Mouse (Mus musculus): ENCODE data around the gene Mis18a.

The Mis18a gene

DNA sequence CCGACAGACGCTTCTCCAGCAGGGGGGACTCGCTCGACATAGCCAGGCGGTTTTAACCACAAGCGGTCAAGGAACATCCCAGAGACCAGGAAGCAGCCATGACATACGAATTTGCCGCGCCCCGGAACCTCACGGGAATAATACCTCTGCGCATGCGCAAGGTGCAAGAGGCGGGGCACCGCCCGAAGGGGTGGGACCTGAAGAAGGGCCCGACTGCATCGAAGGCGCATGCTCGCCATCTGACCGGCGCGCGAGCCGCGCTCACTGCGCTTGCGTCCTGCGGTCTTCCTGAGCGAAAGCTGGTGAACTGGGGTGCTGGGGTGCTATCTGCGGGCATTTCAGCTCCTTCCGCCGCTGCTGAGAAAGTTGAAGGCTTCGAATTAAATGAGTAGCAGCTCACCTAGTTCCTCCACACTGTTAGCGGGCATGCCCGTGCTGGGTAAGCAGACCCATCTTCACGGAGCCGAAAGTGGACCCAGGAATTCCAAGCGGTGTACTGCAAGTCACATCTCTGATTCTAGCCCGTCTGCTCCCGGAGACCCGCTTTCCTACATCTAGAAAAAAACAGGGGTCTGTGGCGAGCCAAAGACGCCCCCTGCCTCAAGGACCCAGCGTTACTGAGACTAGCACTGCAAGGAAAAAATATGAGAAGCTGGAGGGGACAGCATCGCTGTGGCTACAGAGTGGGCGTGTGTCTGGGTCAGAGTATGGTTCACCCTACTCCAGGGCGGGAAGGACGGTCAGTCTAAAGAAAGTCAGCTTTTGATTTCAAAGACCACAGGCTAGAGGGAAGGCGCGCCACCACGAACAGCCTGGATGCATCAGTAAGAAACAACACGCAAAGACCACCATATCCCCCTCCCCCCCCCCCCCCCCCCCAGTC is at the start of gene Mis18a:
Gene Mis18a (minus strand): TSS at position 172 of the 883 bp plus-strand sequence.
- peak; percentile 96 for DNase-seq

DNA sequence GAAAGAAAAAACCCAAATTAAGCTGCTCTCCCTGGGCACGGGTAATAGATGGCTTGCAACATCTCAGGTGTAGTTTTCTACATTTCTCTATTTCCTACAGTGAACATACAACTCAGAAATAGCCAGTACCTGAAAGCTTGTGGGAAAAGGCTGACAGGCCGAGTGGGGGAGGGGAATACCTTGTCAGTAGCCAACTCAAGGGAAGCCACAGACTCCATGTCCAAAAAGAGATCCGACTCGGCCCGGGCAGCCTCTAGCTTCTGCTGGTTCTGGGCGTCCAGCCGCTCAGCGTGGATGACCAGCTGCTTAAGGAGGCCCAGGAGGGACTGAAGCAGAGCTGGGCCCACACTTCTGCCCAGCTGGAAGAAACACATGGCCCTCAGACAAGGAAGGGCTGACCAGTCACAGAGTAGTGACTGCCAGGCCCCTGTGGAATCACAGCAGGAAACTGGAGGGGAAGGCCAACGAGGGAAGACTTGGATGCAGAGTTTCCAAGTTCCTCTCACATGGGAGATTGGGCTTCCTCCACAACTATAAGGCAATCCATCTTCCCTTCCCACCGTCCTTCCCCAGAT is 48.8 kb upstream of the Mis18a start:
- DNase-seq: no peak

DNA sequence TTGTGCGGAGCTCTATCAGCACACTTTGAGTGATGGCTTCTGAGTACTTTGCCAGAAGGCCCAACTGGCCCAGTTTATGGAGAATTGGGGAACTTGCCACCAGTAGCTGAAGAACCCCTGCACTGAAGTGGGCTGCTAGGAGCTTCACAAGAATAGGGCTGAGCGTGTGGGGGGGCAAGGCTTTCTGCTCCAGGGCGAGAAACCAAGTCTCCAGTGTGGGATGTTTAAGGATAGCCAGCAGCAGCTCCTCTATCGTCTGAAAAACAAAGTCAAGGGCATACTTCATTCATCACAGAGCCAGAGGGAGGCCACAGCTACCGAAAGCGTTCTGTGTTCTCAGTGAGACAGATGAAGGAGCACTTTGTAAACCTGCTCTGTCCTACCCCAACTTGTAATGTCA is 47.4 kb upstream of the Mis18a start:
- no peak for DNase-seq

DNA sequence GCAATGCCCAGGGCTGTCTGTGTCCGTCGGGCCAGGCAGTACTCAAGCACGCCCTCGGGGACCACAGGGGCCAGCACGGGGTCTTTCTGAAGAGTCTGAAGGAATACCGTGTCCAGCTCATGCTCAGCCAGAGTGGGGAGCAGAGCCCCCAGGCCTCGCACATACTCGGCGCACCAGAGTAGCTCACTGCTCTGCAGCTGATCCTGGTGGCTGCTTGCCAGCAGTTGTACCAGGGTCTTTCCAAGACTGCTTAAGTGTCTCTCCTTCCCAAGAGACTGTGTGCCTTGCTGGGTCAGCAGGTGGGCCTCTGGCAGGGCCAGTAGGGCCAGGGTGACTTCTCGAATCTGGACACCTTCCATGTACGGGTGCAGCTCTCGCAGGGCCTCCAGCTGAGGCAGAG is 47.0 kb upstream of the Mis18a start:
- DNase-seq: no peak

DNA sequence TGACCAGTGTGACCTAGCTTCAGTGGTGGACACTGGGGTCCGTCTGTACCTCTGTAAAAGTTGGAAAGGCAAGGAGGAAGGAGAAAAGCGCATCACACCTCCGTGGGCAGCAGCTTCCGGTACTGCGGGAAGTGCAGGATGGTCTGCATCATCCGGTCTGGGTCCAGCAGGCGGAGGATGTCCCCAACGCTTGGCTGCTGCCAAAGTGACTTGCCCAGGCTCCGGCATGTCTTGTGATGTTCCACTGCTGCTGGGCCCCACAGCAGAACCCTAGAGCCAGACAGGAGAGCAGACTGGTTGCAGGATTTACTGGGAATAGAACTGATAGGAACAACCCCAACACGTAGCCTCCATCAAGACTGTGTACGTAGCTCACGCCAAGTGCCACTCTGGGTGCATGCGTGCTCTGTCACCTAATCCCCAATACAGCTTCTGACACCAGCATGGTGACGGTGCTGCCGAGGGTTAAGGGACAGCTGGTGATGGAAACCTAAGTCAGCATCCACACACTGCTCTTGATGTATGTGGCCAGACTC is 39.8 kb upstream of the Mis18a start:
- DNase-seq: no peak

DNA sequence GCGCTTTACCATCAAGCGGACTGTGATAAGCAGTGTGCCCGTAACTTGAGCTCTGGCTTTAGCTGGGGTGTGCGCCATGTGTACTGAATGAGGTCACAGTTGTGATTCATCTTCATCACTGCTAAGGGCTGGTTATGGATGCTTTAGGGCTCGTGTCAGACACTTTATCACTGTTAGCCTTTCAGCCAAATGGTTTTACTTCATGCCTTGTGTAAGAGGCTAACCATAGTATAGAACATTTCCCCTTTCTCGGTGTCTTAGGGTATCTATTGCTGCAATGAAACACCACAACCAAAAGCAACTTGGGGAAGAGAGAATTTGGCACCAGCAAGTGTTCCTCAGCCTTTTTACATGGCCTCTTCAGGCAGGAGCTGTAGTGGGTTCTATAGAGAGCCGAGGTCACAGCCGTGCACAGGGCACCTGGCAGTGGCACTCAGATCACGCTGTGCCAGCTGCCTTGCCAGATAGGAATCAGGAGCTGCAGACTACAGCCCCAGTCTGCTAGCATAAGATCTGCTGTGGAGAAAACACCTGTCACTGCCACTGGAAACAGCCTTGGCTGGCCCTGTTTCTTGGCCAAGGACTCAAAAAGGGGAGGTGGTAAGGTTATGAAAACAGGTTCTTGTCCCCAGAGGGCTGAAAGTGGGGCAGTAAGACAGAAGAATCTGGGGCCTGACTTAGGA is 38.1 kb upstream of the Mis18a start:
- no peak for DNase-seq

DNA sequence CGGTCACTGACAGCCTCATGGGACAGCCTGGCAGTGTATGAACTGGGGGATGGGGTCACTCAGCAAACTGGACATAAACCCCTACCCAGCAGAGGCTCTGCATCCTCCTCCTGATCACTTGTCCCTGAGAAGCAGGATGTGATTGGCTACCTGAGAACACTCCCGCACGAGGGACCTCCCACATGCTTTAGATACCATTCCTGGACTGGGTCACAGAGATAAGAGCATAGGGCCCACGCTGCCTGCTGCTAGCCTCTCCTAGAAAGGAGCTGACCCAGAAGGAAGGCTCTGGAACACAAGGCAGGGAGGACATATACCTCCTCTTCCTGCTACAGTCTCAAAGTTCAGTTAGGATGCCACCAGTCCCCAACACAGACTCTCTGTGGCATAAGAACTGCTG is 33.3 kb upstream of the Mis18a start:
- DNase-seq: peak; percentile 11

DNA sequence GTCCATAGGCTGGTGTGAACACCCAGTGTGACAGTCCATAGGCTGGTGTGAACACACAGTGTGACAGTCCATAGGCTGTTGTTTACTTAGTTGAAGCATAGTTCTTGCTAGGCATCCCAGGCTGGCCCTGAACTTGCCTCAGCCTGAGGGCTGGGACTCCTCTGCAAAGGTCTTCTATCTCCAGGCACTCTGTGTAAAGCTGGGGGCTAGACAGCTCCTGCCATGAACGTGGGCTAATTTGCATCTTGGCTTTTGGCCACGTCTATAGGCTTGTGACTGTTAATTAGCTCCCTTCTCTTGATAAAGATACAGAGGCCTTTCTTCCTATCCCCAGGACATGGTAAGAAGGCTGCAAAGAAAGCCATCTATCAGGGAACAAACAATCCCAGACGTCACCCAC is 32.1 kb upstream of the Mis18a start:
- DNase-seq: no peak

DNA sequence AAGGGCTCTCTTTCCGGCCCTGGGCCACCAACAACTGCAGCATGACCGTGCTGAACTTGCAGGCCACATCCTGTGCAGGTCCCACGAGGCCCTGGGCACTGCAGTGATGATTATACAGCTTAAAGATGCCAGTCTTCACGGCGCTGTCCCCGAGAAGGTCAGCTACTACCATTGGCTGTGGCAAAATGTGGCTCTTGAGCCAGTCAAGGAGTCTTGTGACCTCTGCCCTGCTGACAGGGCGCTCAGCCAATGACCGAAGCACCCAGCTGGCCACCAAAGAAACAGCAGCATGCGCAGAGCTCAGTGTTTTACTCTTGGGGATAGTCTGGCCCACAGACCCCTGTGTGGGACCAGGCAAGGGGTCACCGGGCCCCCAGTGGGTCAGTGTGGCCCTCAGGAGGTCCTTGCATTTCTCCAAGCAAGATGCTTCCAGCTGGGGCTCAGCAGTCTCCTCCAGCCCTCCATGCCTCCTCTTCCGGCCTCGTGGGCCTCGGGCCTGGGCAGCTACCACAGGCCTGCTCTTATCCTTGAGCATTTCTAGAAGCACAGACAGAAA is 26.3 kb upstream of the Mis18a start:
- DNase-seq: peak; percentile 11

DNA sequence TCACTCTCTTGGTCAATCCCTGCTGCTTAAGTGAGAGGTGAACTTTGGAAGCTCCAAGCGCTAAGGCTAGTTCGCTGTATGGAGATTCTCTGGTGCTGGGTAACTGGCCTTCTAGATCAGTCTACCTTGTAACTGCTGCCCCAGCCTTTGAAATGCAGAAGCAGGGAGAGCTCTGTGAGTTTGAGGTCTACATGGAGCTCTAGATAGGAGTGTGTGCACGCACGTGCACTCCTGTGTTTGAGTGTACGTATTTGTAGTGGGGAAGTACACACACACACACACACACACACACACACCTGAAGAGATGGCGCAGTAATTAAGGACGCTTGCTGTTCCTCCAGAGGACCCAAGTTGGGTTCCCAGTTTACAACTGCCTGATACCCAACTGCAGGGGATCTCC is 21.0 kb upstream of the Mis18a start:
- DNase-seq: no peak

DNA sequence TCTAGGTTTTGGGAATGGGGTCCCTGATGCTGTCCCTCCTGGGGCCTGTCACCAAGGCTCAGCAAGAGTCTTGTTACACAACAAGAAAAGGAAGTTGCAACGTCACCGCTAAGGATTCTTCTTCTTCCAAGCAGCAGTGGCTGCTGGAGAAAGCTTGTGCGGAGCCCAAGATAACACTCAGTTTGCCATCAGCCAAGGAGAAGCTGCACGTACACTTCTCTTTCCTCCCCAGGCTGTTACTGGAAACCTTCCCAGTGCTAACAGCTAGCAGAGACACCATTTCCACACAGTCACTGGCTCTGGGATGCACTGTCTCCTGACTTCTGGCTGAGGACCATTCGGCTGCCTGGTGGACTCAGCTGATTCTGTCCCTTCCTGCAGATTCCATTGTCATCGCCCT is 19.9 kb upstream of the Mis18a start:
- DNase-seq: peak; percentile 12

DNA sequence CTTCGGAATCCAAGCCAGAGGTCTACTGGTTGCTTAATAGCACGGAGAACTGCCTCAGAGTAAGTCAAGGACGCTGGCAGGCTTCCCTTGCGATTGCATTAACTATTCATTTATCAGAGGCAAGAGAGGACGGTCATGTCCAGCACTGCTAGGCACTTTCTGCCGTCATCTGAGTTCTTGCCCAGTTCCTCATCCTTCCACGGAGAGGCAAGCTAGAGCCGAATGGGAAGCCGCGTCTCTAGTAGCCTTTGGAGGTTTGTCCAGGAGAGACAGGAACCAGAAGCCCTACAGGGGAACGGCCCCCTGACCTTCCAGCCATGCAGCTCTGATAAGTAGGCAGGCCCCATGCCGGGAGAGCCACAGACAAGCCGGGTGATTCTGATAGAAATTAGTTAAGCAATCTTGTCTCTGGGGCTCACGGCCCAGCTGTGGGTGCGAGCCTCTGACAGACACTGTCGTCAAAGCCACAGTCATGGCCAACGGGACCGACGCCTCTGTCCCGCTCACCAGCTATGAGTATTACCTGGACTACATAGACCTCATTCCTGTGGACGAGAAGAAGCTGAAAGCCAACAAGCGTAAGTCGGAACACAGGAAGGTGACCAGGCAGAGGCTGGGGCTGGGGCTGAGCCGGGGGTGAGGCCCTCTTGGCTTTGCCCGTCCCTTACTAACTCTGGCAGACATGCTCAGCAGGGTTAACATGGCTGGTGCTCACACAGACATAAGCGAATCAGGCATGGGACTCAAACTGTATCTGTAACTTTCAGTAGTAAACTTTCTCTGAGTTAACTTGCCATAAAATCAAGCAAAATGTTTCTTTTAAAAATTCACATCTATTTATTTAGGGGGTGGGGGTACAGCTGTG is 11.1 kb upstream of the Mis18a start, which contains the start of gene Mrap:
Gene Mrap (plus strand): TSS at position 116 of the 865 bp plus-strand sequence.
- peak; percentile 11 for DNase-seq

DNA sequence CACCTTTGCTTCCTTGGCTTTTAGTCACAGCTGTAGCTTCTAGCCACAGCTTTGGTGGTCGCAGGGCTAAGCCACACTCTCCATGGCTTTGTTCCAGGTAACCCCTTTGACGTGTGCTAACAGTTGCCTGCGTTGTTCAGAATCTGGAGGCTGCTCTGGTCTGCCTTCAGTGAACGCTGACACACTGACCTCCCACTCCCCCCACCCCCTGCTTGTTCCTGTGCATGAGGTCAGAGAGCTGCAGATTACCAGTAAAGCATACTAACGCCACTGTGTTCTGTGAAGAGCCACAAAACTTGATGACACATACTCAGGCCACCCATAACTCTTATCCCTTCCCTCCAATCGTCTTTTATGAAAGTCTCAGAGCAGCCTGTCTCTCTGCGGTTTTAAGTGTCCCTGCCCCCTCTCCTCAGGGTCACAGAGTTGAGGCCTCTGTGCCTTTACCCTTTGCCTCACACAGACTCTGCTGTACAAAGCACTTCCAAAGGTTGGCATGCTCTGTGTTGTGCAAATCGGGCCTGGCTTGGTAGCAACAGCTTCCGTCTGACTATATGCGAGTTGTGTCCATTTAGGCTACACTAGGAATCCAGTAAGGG is 9.6 kb upstream of the Mis18a start:
- DNase-seq: peak; percentile 19

DNA sequence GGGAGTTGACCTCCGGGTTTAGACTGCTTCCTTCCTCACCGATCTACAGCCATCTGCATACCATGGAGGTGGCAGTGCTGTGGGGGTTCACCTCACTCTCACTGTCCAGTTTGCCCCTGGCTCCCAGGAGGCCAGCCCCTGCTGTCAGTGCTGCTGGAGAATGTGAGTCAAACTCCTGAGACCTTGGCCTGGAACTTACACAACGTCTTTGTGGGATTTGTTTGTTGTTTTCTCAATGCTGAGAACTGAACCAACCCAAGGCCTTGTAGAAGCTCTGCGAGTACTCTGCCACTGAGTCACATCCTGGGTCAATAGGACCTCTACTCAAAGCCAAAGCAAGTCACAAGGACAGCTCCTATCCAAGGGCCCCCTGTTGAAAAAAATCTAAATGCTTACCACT is 8.4 kb upstream of the Mis18a start:
- DNase-seq: no peak

DNA sequence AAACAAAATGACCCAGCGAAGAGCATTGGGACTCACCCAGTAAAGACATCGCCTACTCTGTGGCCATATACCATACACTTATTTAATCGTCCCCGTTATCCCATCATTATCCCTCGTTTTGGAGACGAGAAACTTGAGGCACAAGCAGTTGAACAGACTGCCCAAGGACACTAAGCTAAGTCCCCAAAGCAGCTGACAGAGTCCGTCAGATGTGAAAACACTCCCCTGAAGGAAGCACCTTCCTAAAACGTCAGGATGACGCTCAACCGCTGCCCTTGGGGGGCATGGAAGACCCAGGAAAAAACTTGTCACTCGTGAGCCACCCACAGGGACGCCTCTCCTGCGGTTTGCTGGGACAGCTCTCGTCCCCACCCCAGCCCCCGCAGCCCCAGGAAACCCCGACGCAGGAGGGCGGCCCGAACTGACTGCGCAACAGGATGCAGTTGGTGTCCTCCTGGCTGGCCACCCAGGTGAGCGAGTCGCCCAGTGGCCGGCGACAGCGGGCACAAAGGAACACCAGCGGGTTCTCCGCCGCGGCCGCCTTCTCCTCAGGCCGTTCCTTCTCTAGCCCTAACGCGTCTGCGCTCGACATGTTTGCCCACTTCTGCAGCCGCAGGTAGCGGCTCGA is 490 bp downstream of the Mis18a start:
- DNase-seq: no peak

DNA sequence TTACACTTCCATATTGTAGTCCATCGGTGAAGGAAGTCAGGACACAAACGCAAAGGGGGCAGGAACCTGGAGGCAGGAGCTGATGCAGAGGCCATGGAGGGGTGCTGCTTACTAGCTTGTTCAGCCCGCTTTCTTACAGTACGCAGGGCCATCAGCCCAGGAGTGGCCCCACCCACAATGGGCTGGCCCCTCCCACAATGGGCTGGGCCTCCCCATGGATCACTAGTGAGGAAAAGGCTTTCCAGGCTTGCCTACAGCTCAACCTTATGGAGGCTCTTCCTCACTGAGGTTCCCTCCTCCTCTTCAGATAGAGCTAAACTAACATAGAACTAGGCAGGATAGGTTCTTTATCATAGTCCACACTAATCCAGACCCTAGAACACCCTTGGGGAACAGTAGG is 3.2 kb downstream of the Mis18a start:
- no peak for DNase-seq

DNA sequence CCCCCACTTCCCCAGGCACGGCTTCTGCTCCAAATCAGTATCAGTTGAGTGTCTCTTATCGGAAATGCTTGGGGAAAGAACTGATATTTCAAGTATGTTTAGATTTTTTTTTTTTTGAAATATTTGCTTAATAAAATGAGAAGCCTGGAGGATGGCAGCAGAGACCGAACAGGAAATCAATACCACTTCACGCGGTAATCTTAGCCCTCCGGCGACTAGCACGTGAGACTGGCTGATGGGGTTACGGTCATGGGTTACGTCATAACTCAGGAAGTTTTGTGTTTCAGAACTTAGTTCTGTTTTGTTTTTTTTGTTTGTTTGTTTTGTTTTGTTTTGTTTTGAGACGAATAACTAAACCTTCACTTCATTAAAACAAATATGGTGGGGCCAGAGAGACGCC is 16.9 kb downstream of the Mis18a start:
- no peak for DNase-seq

DNA sequence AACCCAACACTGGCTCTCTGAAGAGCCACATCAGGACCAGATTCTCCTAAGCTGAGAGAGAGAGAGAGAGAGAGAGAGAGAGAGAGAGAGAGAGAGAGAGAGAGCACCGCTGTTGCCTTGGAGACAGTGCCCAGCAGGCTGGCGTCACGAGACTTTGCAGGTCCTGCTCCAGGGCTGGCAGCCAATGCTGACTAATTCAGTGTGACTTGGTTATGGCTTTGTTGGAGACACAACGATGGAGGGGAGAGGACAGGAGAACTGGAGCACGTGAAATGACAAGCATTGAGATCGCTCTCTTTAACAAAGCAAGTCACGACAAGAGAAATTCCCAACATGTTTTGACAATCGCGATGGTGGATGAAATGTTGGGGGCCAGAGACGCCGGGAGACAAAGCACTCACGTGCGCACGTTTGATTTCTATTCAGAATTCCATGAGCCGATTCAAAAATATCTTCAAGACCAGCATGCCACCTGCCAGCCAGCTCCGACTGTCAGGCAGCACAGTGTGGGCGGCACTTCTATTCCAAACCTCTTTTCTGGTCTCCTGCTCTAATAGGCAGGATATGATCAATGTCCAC is 17.4 kb downstream of the Mis18a start:
- peak; percentile 45 for DNase-seq

DNA sequence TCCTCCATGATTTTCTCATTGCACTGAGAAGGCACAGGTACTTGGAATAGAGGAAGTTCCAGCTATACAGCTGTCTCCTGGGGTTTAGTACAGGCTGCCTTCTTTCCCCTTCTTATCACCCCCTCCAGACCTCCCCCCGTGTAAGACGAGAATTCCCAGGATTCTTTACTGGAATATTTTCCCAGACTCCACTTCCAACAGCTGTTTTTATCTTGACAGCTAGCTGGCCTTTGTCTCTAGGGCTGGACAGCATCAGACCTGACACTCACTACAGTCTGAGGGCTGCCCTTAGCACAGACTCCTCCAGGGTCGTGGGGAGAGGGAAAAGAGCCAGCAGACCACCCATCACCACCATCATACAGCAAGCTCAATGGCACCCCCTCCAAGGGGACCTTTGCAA is 20.9 kb downstream of the Mis18a start:
- no peak for DNase-seq

DNA sequence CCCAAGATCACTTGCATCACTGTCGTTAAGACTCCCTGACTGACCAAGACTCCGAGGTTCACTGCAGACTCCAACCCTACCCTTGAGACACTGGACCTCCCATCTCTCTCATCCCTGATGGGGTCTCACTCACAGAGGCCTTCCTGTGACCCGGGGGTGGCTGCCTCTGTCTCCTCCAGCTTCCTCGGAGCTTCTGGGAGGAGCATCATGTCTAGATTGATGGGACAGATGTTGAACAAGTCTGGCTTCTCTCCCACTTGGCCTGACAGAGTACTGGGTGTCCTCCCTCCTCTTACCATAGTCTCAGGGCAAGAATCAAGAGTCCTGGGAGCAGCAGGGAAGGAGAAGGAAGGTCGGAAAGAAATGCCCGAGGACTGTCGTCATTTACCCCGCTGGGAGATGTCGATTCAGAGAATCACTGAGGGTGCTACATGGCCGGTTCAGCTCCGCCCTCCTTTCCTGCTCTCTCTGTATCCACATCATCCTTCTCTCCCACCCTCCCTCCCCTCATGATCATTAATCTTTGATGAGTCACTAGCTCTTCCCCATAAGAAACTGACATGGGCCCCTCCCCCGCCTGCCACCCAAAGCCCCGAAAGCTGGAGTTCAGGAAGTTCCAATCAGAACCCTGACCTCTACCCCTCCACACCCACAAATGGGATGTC is 22.9 kb downstream of the Mis18a start:
- no peak for DNase-seq
